Mouse (Mus musculus): Measurements from ENCODE around the gene Olfr503. TPM values are rescaled to one million over a fixed set of nuclear protein-coding genes. Genes with fewer than 3 reads are reported as not detected.

Olfr503 gene
- not detected in 2 replicates for polyA plus RNA-seq (2012; ENCODE audit: low replicate concordance)

GRCm38 (mm10) chr7:108544227-108544626 lies at the start of gene Olfr503:
TSS of gene Olfr503 (plus strand) at chr7:108544527.

GRCm38 (mm10) chr7:108524965-108525364 lies 19.4 kb upstream of the Olfr503 start, which contains the start of gene Olfr502:
TSS of gene Olfr502 (minus strand) at chr7:108525065.

DNA sequence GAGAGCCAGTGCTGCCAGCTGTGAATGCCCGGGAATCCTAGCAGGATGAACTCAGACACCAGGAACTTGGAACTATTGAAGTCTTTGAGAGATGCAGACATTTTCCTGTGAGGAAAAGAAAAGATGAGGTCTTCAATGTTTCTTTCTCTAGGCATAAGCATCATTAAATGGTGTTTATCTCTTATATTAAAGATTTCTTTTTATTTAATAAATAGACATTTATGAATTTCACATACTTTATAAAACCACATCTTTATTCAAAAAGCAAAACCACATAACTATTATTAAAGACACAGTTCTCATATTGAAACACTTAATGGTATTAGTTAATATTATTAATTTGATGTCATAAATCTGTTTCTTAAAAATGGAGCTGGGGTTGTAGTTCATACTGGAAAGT lies 21.4 kb downstream of the Olfr503 start, which contains the start of gene Olfr504:
TSS of gene Olfr504 (minus strand) at position 101 of the 400 bp plus-strand sequence.

Other genes with a start within 250 kb of the Olfr503 start
- not detected in 2 replicates for gene Olfr491, start 231.1 kb upstream of the Olfr503 start, polyA plus RNA-seq (2012; ENCODE audit: low replicate concordance)
- gene Olfr492, start 220.9 kb upstream of the Olfr503 start, polyA plus RNA-seq (2012; ENCODE audit: low replicate concordance), result not detected in 2 replicates
- gene Olfr493, start 197.5 kb upstream of the Olfr503 start, polyA plus RNA-seq (2012; ENCODE audit: low replicate concordance), result not detected in 2 replicates
- not detected in 2 replicates for gene Olfr494, start 179.2 kb upstream of the Olfr503 start, polyA plus RNA-seq (2012; ENCODE audit: low replicate concordance)
- not detected in 2 replicates for gene Olfr495, start 151.4 kb upstream of the Olfr503 start, polyA plus RNA-seq (2012; ENCODE audit: low replicate concordance)
- not detected in 2 replicates for gene Olfr497, start 124.1 kb upstream of the Olfr503 start, polyA plus RNA-seq (2012; ENCODE audit: low replicate concordance)
- not detected in 2 replicates for gene Olfr498, start 79.2 kb upstream of the Olfr503 start, polyA plus RNA-seq (2012; ENCODE audit: low replicate concordance)
- not detected in 2 replicates for gene Olfr502, start 19.5 kb upstream of the Olfr503 start, polyA plus RNA-seq (2012; ENCODE audit: low replicate concordance)
- not detected in 2 replicates for gene Olfr504, start 21.3 kb downstream of the Olfr503 start, polyA plus RNA-seq (2012; ENCODE audit: low replicate concordance)
- not detected in 2 replicates for gene Olfr506, start 66.3 kb downstream of the Olfr503 start, polyA plus RNA-seq (2012; ENCODE audit: low replicate concordance)
- gene Olfr507, start 77.3 kb downstream of the Olfr503 start, polyA plus RNA-seq (2012; ENCODE audit: low replicate concordance), result not detected in 2 replicates
- not detected in 2 replicates for gene Olfr508, start 85.5 kb downstream of the Olfr503 start, polyA plus RNA-seq (2012; ENCODE audit: low replicate concordance)
- not detected in 2 replicates for gene Olfr509, start 107.4 kb downstream of the Olfr503 start, polyA plus RNA-seq (2012; ENCODE audit: low replicate concordance)
- gene Olfr510, start 121.9 kb downstream of the Olfr503 start, polyA plus RNA-seq (2012; ENCODE audit: low replicate concordance), result not detected in 2 replicates
- not detected in 2 replicates for gene Olfr512, start 168.8 kb downstream of the Olfr503 start, polyA plus RNA-seq (2012; ENCODE audit: low replicate concordance)
- 0.07 TPM in 1 of 2 replicates, not detected in the other for gene Olfr513, start 206.4 kb downstream of the Olfr503 start, polyA plus RNA-seq (2012; ENCODE audit: low replicate concordance)

Measured in hematopoietic multipotent progenitor cell, adult 10-12 weeks (in vitro differentiated cells).